Mouse (Mus musculus): ENCODE data around the gene S1pr4.

DNA sequence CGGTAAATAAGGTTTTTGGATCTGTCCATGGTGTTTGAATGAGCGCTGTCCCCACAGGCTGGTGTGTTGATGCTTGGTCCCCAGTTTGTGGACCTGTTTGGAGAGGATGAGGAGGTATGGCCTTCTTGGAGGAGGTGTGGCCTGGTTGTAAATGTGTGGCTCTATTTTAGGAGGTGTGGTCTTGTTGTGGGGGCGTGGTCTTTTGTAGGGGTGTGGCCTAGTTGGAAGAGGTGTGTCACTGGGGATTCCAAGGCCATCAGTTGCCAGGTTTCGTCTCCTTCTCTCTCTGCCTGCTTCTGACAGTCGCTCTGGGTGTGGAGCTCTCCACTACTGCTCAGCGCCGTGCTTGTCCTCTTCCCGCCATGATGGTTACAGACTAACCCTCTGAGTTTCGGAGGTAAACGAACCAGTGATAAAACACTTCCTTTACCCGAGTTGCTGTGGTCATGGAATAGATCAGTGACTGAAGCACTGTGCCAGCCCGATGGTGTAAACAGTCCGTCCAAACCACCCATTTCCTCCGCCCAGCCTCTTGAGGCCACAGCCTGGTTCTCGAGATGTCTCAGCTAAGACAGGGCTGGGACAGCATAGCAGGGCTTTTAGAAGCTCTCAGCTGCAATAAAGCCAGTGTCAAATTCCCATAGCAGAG is 5.2 kb upstream of the S1pr4 start:
- TF ChIP-seq CTCF (IDR thresholded peaks at IDR 0.05; ENCODE audit: borderline replicate concordance, control insufficient read depth, extremely low read depth, insufficient read depth, low read length, poor library complexity), result no peak
- TF ChIP-seq POLR2A (IDR thresholded peaks at IDR 0.05; ENCODE audit: control insufficient read depth, extremely low read depth, insufficient read depth, low read length, poor library complexity), result no peak
